In the genomic region with DNA sequence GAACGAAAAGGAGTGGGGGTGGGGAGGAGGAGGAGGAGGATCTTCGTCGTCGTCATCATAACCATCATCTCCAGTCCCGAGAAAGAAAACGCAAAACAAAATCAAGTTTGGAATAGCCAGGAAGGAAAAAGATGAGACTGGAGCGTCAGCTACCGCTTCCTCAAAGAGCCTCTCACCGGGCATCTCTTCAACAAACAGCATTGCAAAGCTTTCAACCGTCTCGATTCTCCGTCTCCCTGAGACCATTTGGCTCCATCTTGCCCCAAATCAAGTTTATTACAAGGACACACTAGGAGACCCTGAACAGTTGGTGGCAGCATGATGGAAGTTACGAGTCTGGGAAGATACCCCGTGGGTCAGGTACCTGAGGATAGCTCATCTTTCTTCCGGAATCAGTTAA, we compare ENCODE assay signal across 9 mouse cellular contexts. TPM values are rescaled to one million over a fixed set of nuclear protein-coding genes. Genes with fewer than 3 reads are reported as not detected.
DNase-seq lines count a peak whose midpoint lies in the region; ATAC-seq and TF ChIP-seq lines count a peak whose summit lies in the region.
"Had no signal": no experiment of that assay in that cellular context is flagged by ENCODE, and none has a peak within 500 bp of the region (broad histone marks: within the 10 kb centered on the region; RNA-seq: fewer than 3 reads in every experiment).

No protein-coding gene starts in this region.

- no peak for ATAC-seq in lung, embryonic 16.5 days (ENCODE audit: low read depth)
- no peak for ATAC-seq in limb, embryonic 13.5 days (ENCODE audit: low FRiP score, low read depth)
- no peak for ATAC-seq in stomach, postnatal 0 days (ENCODE audit: low FRiP score, low TSS enrichment)
- no peak for ATAC-seq in inflammation-experienced regulatory T-cells, adult 6 months

- peak; percentile 18 for DNase-seq in embryo, embryonic 10.5 days (ENCODE audit: low spot score)
- no peak for DNase-seq in embryo, embryonic 9.5 days (ENCODE audit: extremely low spot score)
- no peak for DNase-seq in lung, postnatal 25 days (ENCODE audit: low spot score)
- no peak for DNase-seq in stomach, postnatal 0 days (ENCODE audit: low spot score)
- DNase-seq in T-cell, adult 2 months (ENCODE audit: low spot score), result no peak

- no peak for TF ChIP-seq CTCF in stomach, postnatal 0 days (IDR thresholded peaks at IDR 0.05; ENCODE audit: low read depth)

- no peak overlapping the region for H3K9ac ChIP-seq in lung, embryonic 16.5 days (ENCODE audit: low read length)
- no peak overlapping the region for H3K9ac ChIP-seq in limb, embryonic 13.5 days
- H3K9ac ChIP-seq in stomach, postnatal 0 days (ENCODE audit: low read length), result no peak overlapping the region

- no peak for TF ChIP-seq EP300 in stomach, postnatal 0 days (optimal IDR thresholded peaks at IDR 0.05)

- H3K36me3 ChIP-seq in lung, embryonic 16.5 days (ENCODE audit: control insufficient read depth, insufficient read depth, low read length), result no peaks in the 10 kb centered on the region
- H3K36me3 ChIP-seq in limb, embryonic 13.5 days, result no peaks in the 10 kb centered on the region
- no peaks in the 10 kb centered on the region for H3K36me3 ChIP-seq in stomach, postnatal 0 days (ENCODE audit: control insufficient read depth, insufficient read depth, low read length)

- H3K4me2 ChIP-seq in lung, embryonic 16.5 days (ENCODE audit: low read depth, low read length), result peak overlapping the region; percentile 45
- H3K4me2 ChIP-seq in limb, embryonic 13.5 days (replicated peaks), result peak overlapping the region; percentile 59
- peak overlapping the region; percentile 23 for H3K4me2 ChIP-seq in stomach, postnatal 0 days (replicated peaks; ENCODE audit: low read depth)

- H3K27me3 ChIP-seq in lung, embryonic 16.5 days (ENCODE audit: control insufficient read depth, insufficient read depth, low read depth, low read length), result peaks cover 37% of the 10 kb centered on the region
- peaks cover 54% of the 10 kb centered on the region for H3K27me3 ChIP-seq in limb, embryonic 13.5 days
- no peaks in the 10 kb centered on the region for H3K27me3 ChIP-seq in stomach, postnatal 0 days (ENCODE audit: control insufficient read depth, insufficient read depth, low read length)

- H3K27ac ChIP-seq in lung, embryonic 16.5 days (ENCODE audit: low read length), result no peak overlapping the region
- H3K27ac ChIP-seq in limb, embryonic 13.5 days, result no peak overlapping the region
- H3K27ac ChIP-seq in stomach, postnatal 0 days (replicated peaks), result no peak overlapping the region

- H3K4me1 ChIP-seq in lung, embryonic 16.5 days (replicated peaks; ENCODE audit: control insufficient read depth, insufficient read depth, low read length), result peaks cover 24% of the 10 kb centered on the region
- peaks cover 20% of the 10 kb centered on the region for H3K4me1 ChIP-seq in limb, embryonic 13.5 days
- H3K4me1 ChIP-seq in stomach, postnatal 0 days (replicated peaks; ENCODE audit: control insufficient read depth, insufficient read depth), result 0 out of 2 replicates have a peak, but pooled peaks cover 2% of the 10 kb centered on the region

- H3K9me3 ChIP-seq in lung, embryonic 16.5 days (ENCODE audit: control insufficient read depth, low read length), result no peaks in the 10 kb centered on the region
- no peaks in the 10 kb centered on the region for H3K9me3 ChIP-seq in limb, embryonic 13.5 days
- H3K9me3 ChIP-seq in stomach, postnatal 0 days (ENCODE audit: control insufficient read depth, low read length), result no peaks in the 10 kb centered on the region

- peak overlapping the region; percentile 33 for H3K4me3 ChIP-seq in lung, embryonic 16.5 days (ENCODE audit: low read length)
- H3K4me3 ChIP-seq in limb, embryonic 13.5 days, result peak overlapping the region; percentile 33
- H3K4me3 ChIP-seq in stomach, postnatal 0 days (ENCODE audit: low read depth, low read length), result peak overlapping the region; percentile 17; the same call in 1 of the 2 replicates

- 5% methylated on average over 15 of the region's 15 CpGs for WGBS in lung, embryonic 16.5 days
- 6% methylated on average over 15 of the region's 15 CpGs for WGBS in limb, embryonic 13.5 days
- WGBS in stomach, postnatal 0 days, result 5% methylated on average over 15 of the region's 15 CpGs

RNA-seq across cellular contexts. Expression of a gene that starts 0.4 kb away (rescaled TPM):
- 0.70 and 0.98 TPM in 2 replicates for polyA plus RNA-seq in lung, embryonic 16.5 days (2015; fragmentation: Nextera tagmentation; extraction: Ambion mirVana)
- 0.23 and 0.26 TPM in 2 replicates for polyA plus RNA-seq in limb, embryonic 13.5 days (2015; fragmentation: Nextera tagmentation; extraction: Ambion mirVana)
- 1.3 and 1.5 TPM in 2 replicates for polyA plus RNA-seq in stomach, postnatal 0 days (2015; fragmentation: Nextera tagmentation; extraction: Ambion mirVana)
- not detected for polyA plus RNA-seq in inflammation-experienced regulatory T-cells, adult 6 months (2017; shearing (Covaris generic))
- polyA plus RNA-seq: liver, embryonic 16.5 days had no signal

RNA-seq across cellular contexts. Expression of a gene that starts 41.0 kb away (rescaled TPM):
- polyA plus RNA-seq in lung, embryonic 16.5 days (2015; fragmentation: Nextera tagmentation; extraction: Ambion mirVana), result 53.3 and 55.6 TPM in 2 replicates
- polyA plus RNA-seq in limb, embryonic 13.5 days (2015; fragmentation: Nextera tagmentation; extraction: Ambion mirVana), result 61.8 and 68.3 TPM in 2 replicates
- 27.9 and 28.6 TPM in 2 replicates for polyA plus RNA-seq in stomach, postnatal 0 days (2015; fragmentation: Nextera tagmentation; extraction: Ambion mirVana)
- polyA plus RNA-seq in inflammation-experienced regulatory T-cells, adult 6 months (2017; shearing (Covaris generic)), result 10 to 100 TPM; 35.6 to 37.3 (median 36.7) TPM
